Mouse (Mus musculus) heart, adult 18-20 months (tissue): ENCODE measurements around the gene Fam161a. TPM values are rescaled to one million over a fixed set of nuclear protein-coding genes. Genes with fewer than 3 reads are reported as not detected.

Experiments
- DNase-seq, 2 experiments: peaks; one replicate each; pipeline ENCODE4 v3.0.0; 2021 to 2022; ENCODE audit warnings: mixed read lengths in 1 of 2
- long read RNA-seq, 2 experiments: library from polyadenylated mRNA; stranded (forward); transcript quantifications; one replicate each; pipeline ENCODE4 v2.0.0; 2021
- total RNA-seq, 2 experiments: library from RNA; stranded (reverse); gene quantifications; 2 replicates each; pipeline ENCODE4 v1.2.3; 2021

Gene Fam161a
- total RNA-seq, result 1 to 10 TPM; 1.3 to 2.6 TPM
- long read RNA-seq, experiment 1, partial matches to known transcripts, result 1 of 3 reads
- long read RNA-seq, experiment 1, other reads (novel, unspliced or antisense), result 2 of 3 reads
- long read RNA-seq, experiment 2, partial matches to known transcripts, result 0 of 1 reads
- long read RNA-seq, experiment 2, other reads (novel, unspliced or antisense), result 1 of 1 reads

DNA sequence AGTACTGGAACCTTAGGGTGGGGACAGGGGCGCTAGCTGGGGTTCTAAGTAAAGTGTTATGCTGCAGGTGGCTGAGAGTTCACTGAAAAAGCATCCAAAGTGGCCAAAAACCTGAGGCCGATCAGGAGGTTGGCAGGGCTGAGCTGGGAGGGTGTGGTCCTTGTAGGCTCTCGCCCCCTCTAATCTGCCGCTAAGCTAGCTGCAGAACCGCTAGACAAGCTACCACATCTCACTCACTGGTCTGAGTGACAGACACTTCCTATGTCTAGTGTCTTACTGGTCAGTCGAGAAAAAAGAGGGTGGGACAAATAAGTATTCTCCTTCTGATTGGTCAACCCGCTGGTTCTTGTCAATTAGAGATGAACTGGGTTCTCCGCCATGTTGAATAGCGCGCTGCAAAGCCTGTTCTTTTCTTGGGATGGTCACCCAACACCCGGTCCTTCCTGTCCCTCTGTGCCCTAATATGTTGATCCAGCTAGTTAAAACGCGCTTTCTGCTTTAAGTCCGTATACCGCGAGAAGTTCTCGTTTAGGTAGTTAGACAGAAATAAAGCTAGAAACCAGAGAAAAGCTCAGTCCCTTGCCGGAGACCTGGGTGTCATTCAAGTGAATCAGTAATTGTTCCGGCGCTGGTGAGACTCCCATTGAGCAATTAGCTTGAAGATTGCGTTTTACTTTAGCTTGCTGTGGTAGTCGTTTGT lies at the start of gene Fam161a:
Gene Fam161a, plus strand, starts transcription at position 51 of the 700 bp plus-strand sequence.
- DNase-seq, result peak; percentile 93 to 95

DNA sequence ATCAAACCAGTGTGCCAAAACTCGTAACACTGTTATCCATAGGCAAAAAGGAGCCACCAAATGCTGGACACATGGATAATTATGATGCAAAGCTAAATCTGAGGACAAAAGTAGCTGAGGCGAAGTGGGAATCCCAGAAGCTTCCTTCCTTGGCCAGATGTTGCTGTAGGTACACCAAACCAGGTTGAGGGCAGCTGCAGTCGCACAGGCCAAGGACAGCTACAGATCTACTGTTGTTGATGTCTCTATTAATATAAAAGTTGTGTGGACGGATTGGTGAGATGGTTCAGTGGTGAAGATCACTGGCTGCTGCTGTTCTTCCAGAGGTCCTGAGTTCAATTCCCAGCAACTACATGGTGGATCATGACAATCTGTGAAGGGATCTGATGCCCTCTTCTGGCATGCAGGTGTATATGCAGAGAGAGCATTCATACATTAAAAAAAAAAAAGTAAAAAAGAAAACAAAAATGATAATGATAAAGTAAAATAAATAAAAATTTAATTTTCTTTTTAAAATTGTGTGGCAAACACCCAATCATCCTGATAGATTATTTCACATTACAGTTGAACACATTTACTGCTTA lies 49.4 kb upstream of the Fam161a start:
- DNase-seq, result no peak

DNA sequence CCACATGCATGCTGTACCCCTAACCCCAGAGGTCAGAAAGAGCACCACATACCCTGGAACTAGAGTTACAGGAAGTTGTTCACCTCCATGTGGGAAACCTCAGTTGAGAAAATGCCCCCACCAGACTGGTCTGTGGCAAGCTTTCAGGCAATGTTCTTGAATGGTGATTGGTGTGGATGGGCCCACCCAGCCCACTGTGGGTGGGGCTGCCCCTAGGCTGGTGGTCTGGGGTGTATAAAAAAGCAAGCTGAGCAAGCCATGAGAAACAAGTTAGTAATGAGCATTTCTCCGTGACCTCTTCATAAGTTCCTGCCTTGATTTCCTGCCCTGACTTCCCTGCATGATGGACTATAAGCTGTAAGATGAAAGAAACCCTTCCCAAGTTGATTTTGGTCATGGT lies 45.2 kb upstream of the Fam161a start:
- DNase-seq, result no peak

DNA sequence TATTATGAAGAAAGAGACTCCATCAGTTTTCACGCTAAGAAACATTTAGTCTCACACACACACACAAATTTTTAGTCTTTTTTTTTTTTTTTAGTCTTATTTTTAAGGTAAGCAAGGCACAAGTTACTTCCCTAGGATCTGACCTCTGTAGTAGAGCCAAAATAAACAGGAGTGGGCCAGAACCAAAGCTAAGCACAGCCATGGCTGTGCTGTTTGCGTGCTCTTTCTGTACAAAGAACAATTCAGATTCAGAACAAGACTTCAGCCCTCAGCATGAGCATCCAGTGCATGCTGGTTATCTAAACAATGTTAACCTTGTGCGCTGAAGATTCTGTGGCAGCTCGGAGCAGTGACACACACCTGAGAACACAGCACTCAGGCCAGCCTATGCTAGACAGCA lies 42.9 kb upstream of the Fam161a start:
- DNase-seq, result no peak

DNA sequence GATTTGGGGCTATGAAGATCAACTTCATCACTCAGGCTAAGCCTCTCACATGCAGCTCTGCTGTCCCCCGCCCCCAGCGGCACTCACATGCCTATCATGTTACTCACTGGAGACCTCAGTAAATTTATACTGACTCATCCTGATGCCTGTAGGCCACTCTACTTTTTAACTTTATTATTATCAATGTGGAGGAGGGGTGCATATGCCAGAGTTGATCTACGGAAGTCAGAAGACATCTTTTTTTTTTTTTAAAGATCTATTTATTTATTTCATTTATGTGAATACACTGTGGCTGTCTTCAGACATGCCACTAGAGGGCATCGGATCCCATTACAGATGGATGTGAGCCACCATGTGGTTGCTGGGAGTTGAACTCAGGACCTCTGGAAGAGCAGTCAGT lies 41.8 kb upstream of the Fam161a start:
- DNase-seq, result no peak

DNA sequence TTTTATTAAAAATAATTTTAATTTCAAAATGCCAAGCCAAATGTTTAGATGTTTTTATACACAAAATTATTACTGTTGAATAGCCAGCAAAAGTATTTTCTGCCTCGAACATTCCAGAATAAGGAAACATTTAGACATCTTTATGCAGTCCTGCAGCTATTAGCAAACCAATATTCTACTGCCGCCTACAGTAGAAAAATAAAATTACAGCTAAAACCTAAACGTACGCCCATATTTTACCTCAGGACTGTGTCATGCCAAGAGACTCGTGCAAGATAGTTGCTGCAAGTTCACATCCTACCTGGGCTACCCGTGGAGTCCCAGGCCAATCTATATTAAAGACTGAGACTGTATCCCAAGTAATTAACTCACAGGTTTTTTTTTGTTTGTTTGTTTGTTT lies 37.8 kb upstream of the Fam161a start:
- peak in 1 of 2 experiments; percentile 66 for DNase-seq

DNA sequence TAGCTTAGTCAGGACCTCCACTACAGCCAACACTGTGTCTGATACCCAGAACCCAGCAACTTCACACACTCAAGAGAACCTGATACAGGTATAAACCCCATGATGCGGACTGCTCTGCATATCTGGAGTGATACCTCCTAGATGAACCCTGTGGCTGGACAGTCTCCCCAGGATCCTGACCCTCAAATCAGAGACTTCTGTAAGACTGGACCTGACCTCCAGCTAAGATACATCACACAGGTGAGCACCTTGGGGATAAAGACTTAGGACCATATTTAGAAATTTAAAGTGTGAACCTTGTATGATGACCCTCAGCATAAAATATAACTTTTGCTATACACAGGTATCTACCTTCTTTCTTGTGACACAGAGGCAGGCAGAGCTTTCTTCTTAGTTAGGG lies 36.8 kb upstream of the Fam161a start:
- DNase-seq, result no peak

DNA sequence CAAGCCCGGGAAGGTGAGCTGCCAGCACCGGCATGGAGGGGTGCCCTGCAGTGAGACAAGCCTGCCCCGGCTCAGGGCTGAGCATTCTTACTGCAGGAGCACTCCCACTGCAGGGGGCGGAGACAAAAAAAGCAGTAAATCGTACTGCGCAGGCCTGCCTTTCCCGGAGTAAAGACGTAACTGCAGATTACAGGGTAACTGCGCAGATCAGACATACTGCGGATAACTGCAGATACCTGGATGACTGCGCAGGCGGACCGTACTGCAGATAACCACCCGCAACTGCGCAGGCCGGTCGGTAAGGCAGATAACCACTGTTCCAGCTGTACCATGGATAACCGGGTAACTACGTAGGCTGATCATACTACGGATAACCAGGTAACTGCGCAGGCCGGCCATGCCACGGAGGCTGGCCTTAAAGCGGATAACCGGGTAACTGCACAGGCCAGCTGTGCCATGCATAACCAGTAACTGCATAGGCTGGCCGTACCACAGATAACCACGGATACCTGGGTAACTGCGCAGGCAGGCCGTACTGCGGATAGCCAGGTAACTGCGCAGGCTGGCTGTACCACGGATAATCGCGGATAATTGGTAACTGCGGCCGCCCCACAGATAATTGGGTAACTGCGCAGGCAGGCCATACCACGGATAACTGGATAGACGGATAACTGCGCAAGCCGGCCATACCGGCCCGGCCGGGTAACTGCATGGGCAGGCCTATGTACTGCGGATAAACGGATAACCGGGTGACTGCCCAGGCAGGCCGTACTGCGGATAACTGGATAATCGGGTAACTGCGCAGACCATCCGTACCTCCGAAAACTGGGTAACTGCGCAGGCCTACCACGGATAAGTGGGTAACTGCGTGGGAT lies 35.3 kb upstream of the Fam161a start, which contains the start of gene Zrsr1:
Gene Zrsr1, plus strand, starts transcription at position 171 of the 875 bp plus-strand sequence.
- DNase-seq, result peak; percentile 80 to 83

DNA sequence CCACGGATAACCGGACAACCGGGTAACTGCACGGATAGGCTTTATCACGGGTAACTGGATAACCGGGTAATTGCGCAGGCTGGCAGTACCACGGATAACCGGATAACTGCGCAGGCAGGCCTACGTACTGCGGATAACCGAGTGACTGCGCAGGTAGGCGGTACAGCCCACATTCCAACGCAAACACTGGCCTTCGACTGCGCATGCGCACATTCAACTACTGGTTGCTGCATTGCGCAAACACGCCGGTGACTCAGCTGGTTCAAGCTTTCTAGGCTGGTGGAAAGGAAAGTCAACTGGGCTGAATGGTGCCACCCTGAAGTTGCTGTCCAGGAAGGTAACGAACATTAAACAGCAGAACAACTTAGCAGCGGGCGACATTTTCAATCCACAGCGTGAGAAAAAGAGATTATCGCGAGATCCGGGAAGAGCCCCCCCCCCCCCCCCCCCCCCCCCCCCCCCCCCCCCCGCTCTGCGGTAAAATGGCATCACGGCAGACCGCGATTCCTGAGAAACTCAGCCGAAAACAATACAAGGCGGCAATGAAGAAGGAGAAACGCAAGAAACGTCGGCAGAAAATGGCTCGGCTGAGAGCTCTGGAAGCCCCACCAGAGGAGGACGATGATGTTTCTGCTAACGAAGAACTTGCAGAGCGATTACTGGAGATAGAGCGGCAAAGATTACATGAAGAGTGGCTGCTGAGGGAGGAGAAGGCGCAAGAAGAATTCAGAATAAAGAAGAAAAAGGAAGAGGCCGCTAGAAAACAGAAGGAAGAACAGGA lies 34.4 kb upstream of the Fam161a start:
- peak; percentile 91 for DNase-seq

DNA sequence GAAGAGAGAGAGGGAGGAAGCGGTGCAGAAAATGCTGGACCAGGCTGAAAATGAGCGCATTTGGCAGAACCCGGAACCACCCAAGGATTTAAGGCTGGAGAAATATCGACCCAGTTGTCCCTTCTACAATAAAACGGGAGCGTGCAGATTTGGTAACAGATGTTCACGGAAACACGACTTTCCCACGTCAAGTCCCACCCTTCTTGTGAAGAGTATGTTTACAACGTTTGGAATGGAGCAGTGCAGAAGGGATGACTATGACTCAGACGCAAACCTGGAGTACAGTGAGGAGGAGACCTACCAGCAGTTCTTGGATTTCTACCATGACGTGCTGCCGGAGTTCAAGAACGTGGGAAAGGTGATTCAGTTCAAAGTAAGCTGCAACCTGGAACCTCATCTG lies 33.7 kb upstream of the Fam161a start:
- DNase-seq, result no peak

DNA sequence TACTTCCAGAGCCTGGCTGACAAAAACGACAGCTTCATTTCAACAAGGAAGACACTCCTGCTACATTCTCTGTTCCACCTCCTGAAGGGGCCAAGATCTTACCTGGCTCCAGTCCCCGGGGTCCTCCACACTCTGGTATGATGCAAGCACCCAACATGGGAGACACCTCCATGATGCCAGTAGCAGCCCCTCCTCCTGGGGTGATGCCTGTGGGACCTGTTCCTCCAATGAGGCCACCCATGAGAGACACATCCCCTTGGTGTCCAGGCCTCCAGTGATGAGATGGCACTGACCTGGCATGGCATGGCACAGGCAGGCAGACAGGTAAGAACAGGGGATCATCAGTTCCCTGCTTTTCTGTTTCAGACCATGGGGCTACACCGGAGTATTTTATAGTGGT lies 29.1 kb upstream of the Fam161a start:
- no peak for DNase-seq

DNA sequence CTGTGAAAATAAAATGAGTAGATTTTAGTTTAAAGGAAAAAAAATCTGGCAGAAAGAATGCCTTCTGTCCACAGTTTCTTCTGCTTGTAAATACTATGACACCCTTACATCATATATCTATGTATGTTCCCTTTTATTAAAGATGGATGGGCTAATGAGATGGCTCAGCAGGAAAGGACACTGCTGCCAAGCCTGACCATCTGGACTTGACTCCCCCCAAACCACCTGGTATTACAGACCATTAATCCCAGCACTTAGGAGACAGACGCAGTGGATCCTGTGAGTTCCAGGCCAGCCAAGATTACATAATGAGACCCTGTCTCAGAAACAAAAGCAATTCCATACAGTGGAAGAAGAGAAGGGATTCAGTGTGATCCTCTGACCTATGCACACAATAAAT lies 28.6 kb upstream of the Fam161a start:
- no peak for DNase-seq

DNA sequence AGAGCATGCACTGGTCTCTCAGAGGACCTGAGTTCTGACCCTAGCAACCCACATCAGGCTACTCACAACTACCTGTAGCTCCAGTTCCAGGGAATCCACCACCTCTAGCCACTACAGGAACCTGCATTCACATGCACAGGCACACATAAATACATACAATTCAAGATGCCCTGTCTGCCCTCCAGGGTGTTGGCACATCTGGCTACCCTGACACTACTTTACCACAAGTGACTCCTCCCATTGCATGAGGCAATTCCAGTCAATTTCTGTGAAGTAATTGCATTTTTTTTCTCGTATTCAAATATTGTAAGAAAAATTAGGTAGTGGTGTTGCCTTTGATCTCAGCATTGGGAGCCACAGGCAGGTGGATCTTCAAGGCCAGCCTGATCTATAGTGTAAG lies 28.1 kb upstream of the Fam161a start:
- no peak for DNase-seq

DNA sequence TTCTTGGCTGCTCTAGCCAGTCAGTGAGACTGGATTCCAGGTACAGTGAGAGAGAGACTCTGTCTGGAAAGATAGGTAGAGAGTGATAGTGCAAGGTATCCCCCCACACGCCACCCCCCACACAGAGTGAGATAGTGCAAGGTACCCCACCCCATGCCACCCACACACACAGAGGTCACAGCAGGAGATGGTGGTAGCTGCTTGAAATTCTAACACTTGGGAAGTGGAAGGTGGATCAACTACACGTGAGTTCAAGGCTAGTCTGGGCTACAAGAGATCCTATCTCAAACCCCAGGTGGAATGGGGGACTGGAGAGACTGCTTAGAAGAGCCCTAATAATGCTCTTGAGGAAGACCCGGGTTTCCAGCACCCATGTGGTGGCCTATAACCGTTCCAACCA lies 26.3 kb upstream of the Fam161a start:
- DNase-seq, result no peak

DNA sequence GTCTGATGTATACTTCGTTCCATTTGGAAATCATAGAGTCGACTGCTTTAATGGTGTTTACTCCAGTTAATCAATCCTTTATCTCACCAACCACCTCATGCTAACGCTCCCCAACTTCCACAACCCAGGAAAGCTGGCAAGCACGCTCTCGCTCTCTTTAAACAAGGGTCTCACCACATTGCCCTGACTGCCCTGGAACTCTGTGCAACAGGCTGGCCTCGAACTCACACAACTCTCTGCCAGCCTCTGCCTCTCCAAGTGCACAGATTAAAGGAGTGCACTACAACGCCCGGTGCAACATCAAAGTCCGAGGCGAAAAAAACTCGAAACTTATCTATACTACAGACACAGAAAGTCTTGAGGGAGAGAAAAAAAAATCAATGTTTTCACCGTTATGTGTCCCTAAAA lies 25.8 kb upstream of the Fam161a start:
- DNase-seq, result no peak

DNA sequence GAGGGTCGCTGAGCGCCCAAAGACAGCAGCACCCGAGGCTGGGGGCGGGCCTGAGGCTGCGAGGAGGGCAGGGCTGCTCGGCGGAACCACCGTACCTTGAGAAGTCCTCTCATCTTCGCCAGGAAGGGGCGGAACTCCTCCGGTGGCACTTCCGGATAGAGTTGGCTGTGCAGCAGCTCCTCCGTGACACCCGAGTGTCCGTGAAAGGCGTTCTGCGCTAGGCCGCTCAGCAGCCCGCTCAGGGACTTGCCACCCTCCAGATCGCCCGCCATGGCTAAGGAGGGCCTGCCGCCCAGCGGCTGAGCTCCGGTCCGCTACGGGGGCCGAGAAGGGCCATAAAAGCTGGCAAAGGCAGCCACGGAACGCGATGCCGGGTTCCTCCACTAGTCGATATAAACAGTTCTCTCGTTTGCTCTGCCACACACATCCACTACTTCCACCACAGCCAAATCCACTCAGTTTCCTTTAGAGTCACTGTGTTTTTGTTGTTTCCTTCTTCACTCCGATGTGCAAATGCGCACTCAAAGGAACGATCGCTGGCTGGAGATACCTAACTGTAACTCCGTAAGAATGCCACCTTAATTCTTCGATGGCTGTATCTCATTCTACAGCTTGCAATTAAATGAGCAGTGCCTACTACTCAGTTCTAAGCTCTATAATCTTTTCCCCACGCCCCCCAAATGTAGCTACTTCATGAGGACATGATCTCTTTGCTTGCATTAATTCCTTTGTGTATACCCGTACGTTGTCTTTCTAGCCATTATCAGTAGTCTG lies 25.2 kb upstream of the Fam161a start, which contains the start of the genes Gm28048 and Commd1:
Gene Gm28048, minus strand, starts transcription at position 107 of the 774 bp plus-strand sequence.
Gene Commd1, minus strand, starts transcription at position 399 of the 774 bp plus-strand sequence.
- DNase-seq, result peak; percentile 97 to 99

DNA sequence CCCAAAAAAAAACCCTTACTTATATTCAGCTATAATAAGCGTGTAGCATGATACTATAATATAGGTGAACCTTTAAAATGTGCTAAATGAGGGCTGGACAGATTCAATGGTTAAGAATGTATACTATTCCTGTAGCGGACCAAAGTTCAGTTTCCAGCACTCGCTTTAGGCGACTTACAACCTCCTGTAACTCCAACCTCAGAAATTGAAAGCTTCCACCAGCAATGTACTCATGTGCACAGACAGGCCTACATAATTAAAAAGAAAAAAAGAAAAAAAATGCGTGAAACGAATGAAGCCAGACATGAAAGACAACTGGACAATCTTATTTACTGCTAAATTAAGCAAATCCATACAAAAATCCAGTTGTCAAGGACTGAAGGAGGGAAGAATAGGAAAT lies 24.5 kb upstream of the Fam161a start:
- no peak for DNase-seq

DNA sequence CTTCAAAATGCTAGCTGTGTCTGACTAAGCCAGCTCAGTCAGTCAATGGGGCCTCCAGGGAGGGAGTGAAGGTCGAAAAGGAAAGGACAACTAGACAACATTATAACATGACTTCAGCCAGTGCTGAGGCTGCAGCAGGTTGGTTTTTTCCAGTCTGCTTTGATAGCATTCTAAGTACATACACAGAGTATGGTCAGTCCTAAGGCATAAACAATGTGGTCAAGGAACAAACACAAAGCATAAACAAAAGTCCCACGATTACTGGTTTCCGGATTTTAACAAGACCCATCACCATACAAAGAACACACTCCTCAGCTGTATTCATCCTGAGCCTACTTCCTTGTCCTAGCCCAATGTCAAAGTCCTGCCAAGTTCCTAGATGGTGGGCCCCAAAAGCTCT lies 21.8 kb upstream of the Fam161a start:
- DNase-seq, result no peak

DNA sequence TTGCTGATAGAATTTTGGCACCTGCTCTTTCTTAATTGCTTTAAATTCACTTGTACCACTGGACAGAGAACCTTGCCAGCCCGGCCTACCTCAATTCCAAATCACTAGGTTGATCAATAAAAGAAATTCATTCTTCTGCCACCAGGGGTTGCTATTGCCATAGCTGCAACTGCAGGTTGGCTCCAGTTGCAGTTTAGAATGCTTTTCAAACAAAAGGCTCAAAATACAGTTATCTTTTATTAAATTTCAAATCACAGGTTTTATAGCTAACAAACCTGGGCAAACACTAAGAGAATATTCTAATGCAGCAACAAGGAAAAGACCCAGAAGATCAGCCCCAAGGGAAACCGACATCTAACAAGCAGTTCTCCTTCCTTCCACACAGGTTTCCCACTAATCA lies 20.0 kb upstream of the Fam161a start:
- DNase-seq, result peak; percentile 59 to 85

DNA sequence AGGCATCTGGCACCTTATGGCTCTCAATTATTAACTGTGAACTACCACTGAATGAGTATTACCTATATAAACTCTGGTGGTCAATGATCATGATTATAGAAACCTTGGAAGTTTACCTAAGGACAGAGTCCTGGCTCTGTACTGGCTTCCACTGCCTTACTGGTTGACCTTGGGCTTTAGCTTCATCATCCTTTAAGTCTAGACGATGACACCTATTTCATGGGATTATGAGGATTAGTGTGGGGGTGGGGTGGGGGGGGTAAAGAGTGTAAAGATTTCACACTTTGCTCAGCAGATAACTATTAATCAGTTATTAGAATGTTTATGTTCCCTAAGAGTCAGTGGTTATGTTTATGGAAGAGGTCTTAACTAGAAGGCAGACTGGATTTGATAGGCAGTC lies 17.5 kb upstream of the Fam161a start:
- DNase-seq, result no peak
